Mouse (Mus musculus) intestine, embryonic 14.5 days (tissue): Measurements from ENCODE around the gene Ulk4. TPM values are rescaled to one million over a fixed set of nuclear protein-coding genes. Genes with fewer than 3 reads are reported as not detected.

Experiments
- ATAC-seq: fragments of 200-750 bp; cut with Nextera tagmentation; replicated peaks from 2 replicates; pipeline ENCODE4 v1.8.0; 2017; ENCODE audit warnings: low read depth, moderate number of reproducible peaks, moderate TSS enrichment, moderate library complexity; ENCODE audit not compliant: low FRiP score, low TSS enrichment
- DNase-seq: peaks from one replicate; pipeline ENCODE4 v3.0.0-alpha.2; 2018; ENCODE audit warnings: low spot score
- H3K27ac ChIP-seq: fragments of 300-500 bp; sonication (generic); 2 replicates; pipeline ENCODE4 v1.5.1; 2014; ENCODE audit warnings: low read depth, mild to moderate bottlenecking, control low read depth
- H3K27me3 ChIP-seq: fragments of 300-500 bp; sonication (generic); replicated peaks from 2 replicates; pipeline ENCODE4 v1.6.1; 2014; ENCODE audit warnings: low read length, control low read depth; ENCODE audit not compliant: control insufficient read depth, insufficient read depth
- H3K36me3 ChIP-seq: fragments of 300-500 bp; sonication (generic); 2 replicates; pipeline ENCODE4 v1.6.1; 2014; ENCODE audit warnings: low read length, control low read depth; ENCODE audit not compliant: control insufficient read depth, insufficient read depth
- H3K4me1 ChIP-seq: fragments of 300-500 bp; sonication (generic); replicated peaks from 2 replicates; pipeline ENCODE4 v1.6.1; 2014; ENCODE audit warnings: low read length, control low read depth, mixed read lengths; ENCODE audit not compliant: control insufficient read depth, insufficient read depth
- H3K4me2 ChIP-seq: fragments of 300-500 bp; sonication (generic); 2 replicates; pipeline ENCODE4 v1.6.1; 2014; ENCODE audit warnings: low read length
- H3K4me3 ChIP-seq: fragments of 300-500 bp; sonication (generic); 2 replicates; pipeline ENCODE4 v1.5.1; 2014; ENCODE audit warnings: low read depth, low read length, control low read depth, mixed read lengths
- H3K9ac ChIP-seq: fragments of 300-500 bp; sonication (generic); 2 replicates; pipeline ENCODE4 v1.6.1; 2014; ENCODE audit warnings: mild to moderate bottlenecking, low read length
- H3K9me3 ChIP-seq: fragments of 300-500 bp; sonication (generic); 2 replicates; pipeline ENCODE4 v1.6.1; 2016; ENCODE audit warnings: low read length, control low read depth; ENCODE audit not compliant: control insufficient read depth
- WGBS: fragments of 180-500 bp; shearing (Covaris S2); extraction: QIAGEN DNeasy Blood & Tissue Kit; methylation state at CpG from one replicate; pipeline ENCODE4 v1.1.7; 2014; 5-methylcytosine and 5-hydroxymethylcytosine counted together
- polyA plus RNA-seq: library from polyadenylated mRNA; unstranded; fragments of >200 nt; fragmentation: Nextera tagmentation; extraction: Ambion mirVana; gene quantifications from 2 replicates; pipeline ENCODE4 v1.2.1, GENCODE M21; 2014

Gene Ulk4
- polyA plus RNA-seq, 1 experiment from 2014 or later = 122 TPM

DNA sequence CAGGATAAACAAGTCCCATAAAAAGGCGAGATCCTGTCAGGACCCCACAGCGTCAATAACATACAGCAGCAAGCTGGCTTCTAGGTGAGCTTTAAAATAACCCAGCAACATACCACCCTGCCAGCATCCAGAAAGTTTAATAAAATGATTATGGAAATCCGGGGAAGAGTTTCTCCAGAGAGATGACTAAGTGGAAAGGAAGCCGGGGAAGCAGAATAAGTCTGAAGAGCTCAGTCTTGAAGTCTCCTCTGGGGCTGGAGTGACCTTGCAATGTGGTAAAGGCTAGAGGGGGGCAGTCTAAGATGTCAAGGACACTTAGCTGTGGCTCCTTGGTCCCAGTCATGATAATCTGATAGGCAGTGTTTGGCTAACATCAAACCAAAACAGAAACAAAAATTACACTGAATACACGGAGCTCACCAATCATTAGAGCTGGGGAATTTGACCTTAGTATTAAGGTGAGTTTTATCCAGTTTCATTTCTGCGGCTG lies 303.9 kb downstream of the Ulk4 start:
- Histone ChIP-seq H3K4me2 (no peak overlapping the region), H3K27me3 (no peaks in the 10 kb centered on the region), H3K4me3 (no peak overlapping the region), H3K27ac (no peak overlapping the region), H3K36me3 (peaks cover 16% of the 10 kb centered on the region; the same call in 1 of the 2 replicates), H3K4me1 (peaks cover 6% of the 10 kb centered on the region; the same call in 1 of the 2 replicates), H3K9me3 (no peaks in the 10 kb centered on the region), H3K9ac (no peak overlapping the region)
- DNase-seq = no peak
- 64% methylated on average over 6 of the region's 6 CpGs for WGBS
- no peak for ATAC-seq

- peaks cover 94% of the 10 kb centered on the region for H3K36me3 ChIP-seq
- no peak overlapping the region for H3K27ac ChIP-seq
- 85% methylated on average over 10 of the region's 10 CpGs for WGBS
- H3K4me2 ChIP-seq = no peak overlapping the region
- no peak for DNase-seq
- no peak overlapping the region for H3K4me3 ChIP-seq
- no peak for ATAC-seq
- no peaks in the 10 kb centered on the region for H3K9me3 ChIP-seq
- H3K27me3 ChIP-seq = no peaks in the 10 kb centered on the region
- H3K4me1 ChIP-seq = no peaks in the 10 kb centered on the region
- H3K9ac ChIP-seq = no peak overlapping the region
These were observed 312.0 kb downstream of the Ulk4 start for GRCm38 (mm10) chr9:120965007-120965406.

- Histone ChIP-seq H3K4me2 (no peak overlapping the region), H3K4me3 (no peak overlapping the region), H3K4me1 (no peaks in the 10 kb centered on the region), H3K9me3 (no peaks in the 10 kb centered on the region), H3K27ac (no peak overlapping the region), H3K27me3 (no peaks in the 10 kb centered on the region), H3K9ac (no peak overlapping the region), H3K36me3 (peaks cover 97% of the 10 kb centered on the region)
- 81% methylated on average over 5 of the region's 5 CpGs for WGBS
- ATAC-seq = no peak
- no peak for DNase-seq
These were observed 312.8 kb downstream of the Ulk4 start for GRCm38 (mm10) chr9:120964224-120964623.

DNA sequence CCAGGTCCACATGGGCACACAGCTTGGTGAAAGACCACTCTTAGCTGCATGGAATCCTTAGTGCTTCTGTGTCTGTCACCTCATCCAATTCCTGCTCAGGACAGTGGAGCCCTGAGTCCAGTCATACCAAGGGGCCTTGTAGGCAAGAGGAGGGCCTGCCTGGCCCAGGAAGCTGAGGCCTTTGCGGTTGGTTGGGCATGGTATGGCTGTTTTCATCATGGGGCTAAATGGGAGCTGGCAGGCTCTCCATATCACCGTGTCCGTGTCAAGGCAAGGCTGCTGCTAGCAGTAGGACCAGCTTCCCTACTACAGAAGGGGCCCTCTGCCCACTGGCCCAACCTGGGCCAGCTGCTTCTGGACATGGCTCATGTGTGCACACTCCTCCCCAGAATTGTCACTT lies 313.3 kb downstream of the Ulk4 start:
- H3K4me2 ChIP-seq = no peak overlapping the region
- H3K9me3 ChIP-seq = no peaks in the 10 kb centered on the region
- DNase-seq (no peak), ATAC-seq (no peak)
- no peaks in the 10 kb centered on the region for H3K4me1 ChIP-seq
- no peaks in the 10 kb centered on the region for H3K27me3 ChIP-seq
- no peak overlapping the region for H3K27ac ChIP-seq
- peaks cover 97% of the 10 kb centered on the region for H3K36me3 ChIP-seq
- no peak overlapping the region for H3K9ac ChIP-seq
- WGBS = 98% methylated on average over 3 of the region's 3 CpGs
- no peak overlapping the region for H3K4me3 ChIP-seq

GRCm38 (mm10) chr9:120963104-120963503 lies 313.9 kb downstream of the Ulk4 start:
- H3K27ac ChIP-seq = no peak overlapping the region
- H3K4me2 ChIP-seq = no peak overlapping the region
- DNase-seq = no peak
- no peaks in the 10 kb centered on the region for H3K4me1 ChIP-seq
- no peak overlapping the region for H3K4me3 ChIP-seq
- ATAC-seq = no peak
- 73% methylated on average over 4 of the region's 4 CpGs for WGBS
- peaks cover 97% of the 10 kb centered on the region for H3K36me3 ChIP-seq
- H3K27me3 ChIP-seq = no peaks in the 10 kb centered on the region
- H3K9me3 ChIP-seq = no peaks in the 10 kb centered on the region
- no peak overlapping the region for H3K9ac ChIP-seq

GRCm38 (mm10) chr9:120961969-120962700 lies 314.9 kb downstream of the Ulk4 start:
- H3K4me2 ChIP-seq = no peak overlapping the region
- DNase-seq (no peak), ATAC-seq (no peak)
- no peaks in the 10 kb centered on the region for H3K4me1 ChIP-seq
- no peaks in the 10 kb centered on the region for H3K27me3 ChIP-seq
- 79% methylated on average over 3 of the region's 3 CpGs for WGBS
- no peak overlapping the region for H3K4me3 ChIP-seq
- no peaks in the 10 kb centered on the region for H3K9me3 ChIP-seq
- H3K9ac ChIP-seq = no peak overlapping the region
- peaks cover 99% of the 10 kb centered on the region for H3K36me3 ChIP-seq
- no peak overlapping the region for H3K27ac ChIP-seq

DNA sequence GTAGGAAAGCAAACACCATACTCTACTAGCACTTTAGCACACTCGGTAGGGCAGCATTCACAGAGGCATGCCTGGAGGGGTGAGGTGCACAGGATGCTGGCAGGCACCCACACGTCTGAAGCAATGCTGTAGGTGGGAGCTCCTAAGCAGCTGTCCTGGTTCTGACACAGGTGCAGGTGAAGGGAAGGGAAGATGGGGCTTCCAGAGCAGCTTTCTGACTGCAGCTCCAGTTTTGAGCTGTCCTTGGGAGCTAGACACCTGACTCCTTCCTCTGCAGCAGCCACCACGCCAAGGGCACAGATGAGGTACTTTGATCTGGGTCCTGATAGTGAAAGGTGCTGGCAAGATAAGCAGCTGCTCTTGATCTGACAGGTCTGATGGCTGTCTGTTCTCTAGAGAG lies 315.5 kb downstream of the Ulk4 start:
- Histone ChIP-seq H3K9me3 (no peaks in the 10 kb centered on the region), H3K36me3 (peaks cover 99% of the 10 kb centered on the region), H3K4me2 (no peak overlapping the region), H3K27me3 (no peaks in the 10 kb centered on the region), H3K4me1 (no peaks in the 10 kb centered on the region), H3K27ac (no peak overlapping the region), H3K9ac (no peak overlapping the region), H3K4me3 (no peak overlapping the region)
- WGBS = 69% methylated on average over 3 of the region's 3 CpGs
- no peak for DNase-seq
- ATAC-seq = no peak

GRCm38 (mm10) chr9:120960611-120961010 lies 316.4 kb downstream of the Ulk4 start:
- H3K36me3 ChIP-seq = peaks cover 99% of the 10 kb centered on the region

DNA sequence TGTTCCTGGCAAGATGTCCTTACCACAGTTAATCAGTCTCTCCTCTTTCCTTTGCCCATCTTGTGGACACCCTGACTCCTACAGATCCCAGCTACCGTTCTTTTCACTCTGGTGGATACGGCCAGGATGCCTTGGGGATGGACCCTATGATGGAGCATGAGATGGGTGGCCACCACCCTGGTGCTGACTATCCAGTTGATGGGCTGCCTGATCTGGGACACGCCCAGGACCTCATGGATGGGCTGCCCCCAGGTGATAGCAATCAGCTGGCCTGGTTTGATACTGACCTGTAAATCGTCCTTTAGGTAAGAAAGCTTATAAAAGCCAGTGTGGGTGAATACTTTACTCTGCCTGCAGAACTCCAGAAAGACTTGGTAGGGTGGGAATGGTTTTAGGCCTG lies 317.8 kb downstream of the Ulk4 start:
- no peak for DNase-seq
- 77% methylated on average over 4 of the region's 4 CpGs for WGBS
- H3K27ac ChIP-seq = no peak overlapping the region
- H3K4me2 ChIP-seq = no peak overlapping the region
- peaks cover 99% of the 10 kb centered on the region for H3K36me3 ChIP-seq
- no peaks in the 10 kb centered on the region for H3K27me3 ChIP-seq
- H3K9ac ChIP-seq = no peak overlapping the region
- ATAC-seq = no peak
- no peaks in the 10 kb centered on the region for H3K4me1 ChIP-seq
- no peaks in the 10 kb centered on the region for H3K9me3 ChIP-seq
- H3K4me3 ChIP-seq = no peak overlapping the region

More at GRCm38 (mm10) chr9:120960611-120961010, 316.4 kb downstream of the Ulk4 start:
- DNase-seq (no peak), ATAC-seq (no peak)
- H3K27ac ChIP-seq = no peak overlapping the region
- H3K4me3 ChIP-seq = no peak overlapping the region
- H3K27me3 ChIP-seq = no peaks in the 10 kb centered on the region
- H3K4me2 ChIP-seq = no peak overlapping the region
- WGBS = 81% methylated on average over 4 of the region's 4 CpGs
- no peak overlapping the region for H3K9ac ChIP-seq
- no peaks in the 10 kb centered on the region for H3K9me3 ChIP-seq
- no peaks in the 10 kb centered on the region for H3K4me1 ChIP-seq
